Mouse (Mus musculus) cerebellum, adult 2 months (tissue): Measurements from ENCODE around the gene Fip1l1.

ENCODE experiments used
- CTCF ChIP-seq: fragments of 200-500 bp; IDR thresholded peaks from 2 replicates; pipeline ENCODE4 v1.5.1; 2011; ENCODE audit warnings: low read depth, mild to moderate bottlenecking, control low read depth, low read length, moderate library complexity, borderline replicate concordance; ENCODE audit not compliant: insufficient read depth
- POLR2A ChIP-seq: fragments of 200-500 bp; IDR thresholded peaks from 2 replicates; pipeline ENCODE4 v1.6.1; 2011; ENCODE audit warnings: low read length, control low read depth, borderline replicate concordance; ENCODE audit not compliant: insufficient read depth

- TF ChIP-seq POLR2A (no peak), CTCF (no peak)
Measured at GRCm38 (mm10) chr5:74647584-74647984, 112.3 kb downstream of the Fip1l1 start.
